Mouse (Mus musculus) heart, postnatal 0 days (tissue): Measurements from ENCODE around the gene Pcca.

ENCODE experiments used
- CTCF ChIP-seq: IDR thresholded peaks from 2 replicates; pipeline ENCODE4 v1.5.1; 2016; ENCODE audit warnings: antibody characterized with exemption, control low read depth, low read depth
- EP300 ChIP-seq: IDR thresholded peaks from 2 replicates; pipeline ENCODE4 v1.6.1; 2016; ENCODE audit warnings: antibody characterized with exemption, low read depth

GRCm38 (mm10) chr14:122920011-122920410, 385.9 kb downstream of the Pcca start:
- TF ChIP-seq CTCF = no peak
- no peak for TF ChIP-seq EP300
